Mouse (Mus musculus) stomach, embryonic 14.5 days (tissue): ENCODE data around the gene Cdc34. TPM values are rescaled to one million over a fixed set of nuclear protein-coding genes. Genes with fewer than 3 reads are reported as not detected.

ENCODE experiments used
- ATAC-seq: fragments of 200-750 bp; cut with Nextera tagmentation; 2 replicates; pipeline ENCODE4 v1.8.0; 2017; ENCODE audit warnings: low read depth, moderate TSS enrichment; ENCODE audit not compliant: insufficient number of reproducible peaks, insufficient read depth, low FRiP score
- H3K27ac ChIP-seq: fragments of 300-500 bp; sonication (generic); 2 replicates; pipeline ENCODE4 v1.5.1; 2014; ENCODE audit warnings: mild to moderate bottlenecking, low read length, moderate library complexity, mixed read lengths
- H3K27me3 ChIP-seq: fragments of 300-500 bp; sonication (generic); 2 replicates; pipeline ENCODE4 v1.6.1; 2014; ENCODE audit warnings: low read length, control low read depth, mixed read lengths; ENCODE audit not compliant: control insufficient read depth, insufficient read depth
- H3K36me3 ChIP-seq: fragments of 300-500 bp; sonication (generic); 2 replicates; pipeline ENCODE4 v1.6.1; 2014; ENCODE audit warnings: mild to moderate bottlenecking, control low read depth, low read length, moderate library complexity, mixed read lengths; ENCODE audit not compliant: control insufficient read depth, insufficient read depth
- H3K4me1 ChIP-seq: fragments of 300-500 bp; sonication (generic); 2 replicates; pipeline ENCODE4 v1.6.1; 2014; ENCODE audit warnings: low read length, control low read depth, mixed read lengths; ENCODE audit not compliant: control insufficient read depth, insufficient read depth
- H3K4me2 ChIP-seq: fragments of 300-500 bp; sonication (generic); replicated peaks from 2 replicates; pipeline ENCODE4 v1.6.1; 2014; ENCODE audit warnings: low read depth, low read length, control low read depth
- H3K4me3 ChIP-seq: fragments of 300-500 bp; sonication (generic); 2 replicates; pipeline ENCODE4 v1.5.1; 2014; ENCODE audit warnings: low read depth, low read length, control low read depth
- H3K9ac ChIP-seq: fragments of 300-500 bp; sonication (generic); replicated peaks from 2 replicates; pipeline ENCODE4 v1.6.1; 2014; ENCODE audit warnings: low read depth, mild to moderate bottlenecking, control low read depth, low read length, moderate library complexity, mixed read lengths
- H3K9me3 ChIP-seq: fragments of 300-500 bp; sonication (generic); 2 replicates; pipeline ENCODE4 v1.6.1; 2016; ENCODE audit warnings: low read depth, low read length, control low read depth; ENCODE audit not compliant: control insufficient read depth
- WGBS: fragments of 180-500 bp; shearing (Covaris S2); extraction: QIAGEN DNeasy Blood & Tissue Kit; methylation state at CpG from one replicate; pipeline ENCODE4 v1.1.7; 2014; 5-methylcytosine and 5-hydroxymethylcytosine counted together
- polyA plus RNA-seq: library from polyadenylated mRNA; unstranded; fragments of >200 nt; fragmentation: Nextera tagmentation; extraction: Ambion mirVana; gene quantifications from 2 replicates; pipeline ENCODE4 v1.2.1, GENCODE M21; 2014

The Cdc34 gene
- polyA plus RNA-seq, 1 experiment from 2014 or later = 88.7 TPM

GRCm38 (mm10) chr10:79705951-79706350, 24.0 kb downstream of the Cdc34 start:
- H3K4me1 ChIP-seq = peaks cover 17% of the 10 kb centered on the region
- peak overlapping the region; percentile 89; the same call in 1 of the 2 replicates for H3K4me3 ChIP-seq
- H3K27ac ChIP-seq = no peak overlapping the region
- peaks cover 26% of the 10 kb centered on the region for H3K36me3 ChIP-seq
- H3K9ac ChIP-seq = no peak overlapping the region
- no peaks in the 10 kb centered on the region for H3K9me3 ChIP-seq
- H3K27me3 ChIP-seq = no peaks in the 10 kb centered on the region
- ATAC-seq = no peak; the same call in 1 of the 2 replicates
- 82% methylated on average over 5 of the region's 5 CpGs for WGBS
- H3K4me2 ChIP-seq = peak overlapping the region; percentile 88

GRCm38 (mm10) chr10:79706406-79707094, 24.6 kb downstream of the Cdc34 start:
- WGBS = 77% methylated on average over 5 of the region's 5 CpGs
- ATAC-seq = no peak
- Histone ChIP-seq H3K4me3 (peak overlapping the region; percentile 89; the same call in 1 of the 2 replicates), H3K36me3 (peaks cover 32% of the 10 kb centered on the region), H3K27ac (no peak overlapping the region), H3K9ac (no peak overlapping the region), H3K27me3 (no peaks in the 10 kb centered on the region), H3K4me2 (no peak overlapping the region; the same call in 1 of the 2 replicates), H3K4me1 (peaks cover 17% of the 10 kb centered on the region), H3K9me3 (no peaks in the 10 kb centered on the region)

- Histone ChIP-seq H3K9ac (no peak overlapping the region), H3K27ac (no peak overlapping the region), H3K4me2 (no peak overlapping the region), H3K9me3 (no peaks in the 10 kb centered on the region), H3K4me3 (no peak overlapping the region), H3K36me3 (peaks cover 38% of the 10 kb centered on the region), H3K4me1 (peaks cover 17% of the 10 kb centered on the region), H3K27me3 (no peaks in the 10 kb centered on the region)
- WGBS = 76% methylated on average over 1 of the region's 1 CpGs
- no peak for ATAC-seq
Measured at GRCm38 (mm10) chr10:79707162-79707561, 25.2 kb downstream of the Cdc34 start.

- H3K9ac ChIP-seq = no peak overlapping the region
- H3K4me2 ChIP-seq = no peak overlapping the region
- no peak for ATAC-seq
- peaks cover 17% of the 10 kb centered on the region for H3K4me1 ChIP-seq
- no peaks in the 10 kb centered on the region for H3K27me3 ChIP-seq
- WGBS = 59% methylated on average over 4 of the region's 4 CpGs
- peaks cover 38% of the 10 kb centered on the region for H3K36me3 ChIP-seq
- no peak overlapping the region for H3K4me3 ChIP-seq
- H3K9me3 ChIP-seq = no peaks in the 10 kb centered on the region
- H3K27ac ChIP-seq = no peak overlapping the region
Measured at GRCm38 (mm10) chr10:79707759-79708158, 25.8 kb downstream of the Cdc34 start.

GRCm38 (mm10) chr10:79708668-79709067, 26.7 kb downstream of the Cdc34 start:
- Histone ChIP-seq H3K9ac (no peak overlapping the region), H3K4me3 (no peak overlapping the region), H3K27me3 (no peaks in the 10 kb centered on the region), H3K4me1 (peaks cover 17% of the 10 kb centered on the region), H3K9me3 (no peaks in the 10 kb centered on the region), H3K27ac (no peak overlapping the region), H3K4me2 (no peak overlapping the region), H3K36me3 (peaks cover 38% of the 10 kb centered on the region)
- 87% methylated on average over 21 of the region's 21 CpGs for WGBS
- no peak for ATAC-seq

GRCm38 (mm10) chr10:79709307-79709706, 27.3 kb downstream of the Cdc34 start:
- 58% methylated on average over 7 of the region's 7 CpGs for WGBS
- Histone ChIP-seq H3K4me1 (peaks cover 17% of the 10 kb centered on the region), H3K27me3 (no peaks in the 10 kb centered on the region), H3K9me3 (no peaks in the 10 kb centered on the region), H3K36me3 (peaks cover 38% of the 10 kb centered on the region), H3K9ac (no peak overlapping the region), H3K4me3 (no peak overlapping the region), H3K27ac (no peak overlapping the region), H3K4me2 (no peak overlapping the region)
- ATAC-seq = no peak

GRCm38 (mm10) chr10:79712029-79712428, 30.0 kb downstream of the Cdc34 start:
- Histone ChIP-seq H3K9ac (no peak overlapping the region), H3K4me3 (no peak overlapping the region), H3K4me2 (no peak overlapping the region), H3K36me3 (peaks cover 36% of the 10 kb centered on the region), H3K27ac (no peak overlapping the region), H3K4me1 (peaks cover 2% of the 10 kb centered on the region; the same call in 1 of the 2 replicates), H3K9me3 (no peaks in the 10 kb centered on the region), H3K27me3 (peaks cover 18% of the 10 kb centered on the region)
- 81% methylated on average over 1 of the region's 1 CpGs for WGBS
- ATAC-seq = peak; percentile 17; the same call in 1 of the 2 replicates

GRCm38 (mm10) chr10:79712499-79713126, 30.6 kb downstream of the Cdc34 start:
- Histone ChIP-seq H3K9ac (no peak overlapping the region), H3K36me3 (peaks cover 36% of the 10 kb centered on the region), H3K27ac (no peak overlapping the region), H3K27me3 (peaks cover 24% of the 10 kb centered on the region), H3K9me3 (no peaks in the 10 kb centered on the region), H3K4me2 (no peak overlapping the region), H3K4me1 (peaks cover 6% of the 10 kb centered on the region; the same call in 1 of the 2 replicates), H3K4me3 (no peak overlapping the region)
- ATAC-seq = peak; percentile 62
- WGBS = 14% methylated on average over 5 of the region's 6 CpGs
